Mouse (Mus musculus) cerebellum, postnatal 10 days (tissue): ENCODE measurements around the gene Tspan15.
A peak's percentile ranks its signal among the peaks of the same experiment; 100 is the strongest.

Experiments used
- DNase-seq, 2 experiments: peaks; one replicate each; pipeline ENCODE4 v3.0.0; 2021; ENCODE audit warnings: mixed read lengths in 2 of 2

Gene Tspan15

DNA sequence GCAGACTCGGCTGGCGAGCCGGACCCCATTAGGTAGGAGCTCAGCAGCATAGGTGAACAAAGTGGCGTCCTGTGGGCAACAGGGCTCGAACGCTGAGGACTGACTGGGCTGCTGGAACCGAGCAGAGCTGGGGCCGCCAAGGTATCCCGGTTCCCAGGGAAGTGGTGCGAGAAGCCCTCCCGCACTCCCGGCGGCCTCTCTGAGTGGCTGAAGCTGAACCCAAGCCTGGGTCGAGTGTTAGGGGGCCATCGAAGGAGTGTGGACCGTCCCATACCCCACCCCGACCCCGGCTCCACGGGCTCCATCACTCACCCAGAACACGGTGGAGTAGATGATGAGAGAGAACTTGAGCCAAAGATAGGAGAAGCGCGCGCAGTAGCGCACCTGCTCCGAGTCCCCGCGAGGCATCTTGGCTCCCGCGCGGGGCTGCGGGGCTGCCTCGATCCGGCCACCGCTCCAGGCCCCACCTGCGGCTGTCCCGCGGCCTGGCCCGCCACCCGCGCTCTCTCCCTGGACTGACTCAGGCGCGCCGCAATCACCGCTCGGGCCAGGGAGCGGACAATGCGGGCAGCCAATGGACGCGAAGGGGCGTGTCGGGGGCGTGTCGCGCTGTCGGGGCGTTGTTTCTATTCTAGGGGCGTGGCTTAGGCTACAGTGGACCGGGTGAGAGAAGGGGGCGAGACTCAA lies at the start of gene Tspan15:
TSS of gene Tspan15 (minus strand) at position 544 of the 687 bp plus-strand sequence.
- peak; percentile 95 to 97 for DNase-seq

DNA sequence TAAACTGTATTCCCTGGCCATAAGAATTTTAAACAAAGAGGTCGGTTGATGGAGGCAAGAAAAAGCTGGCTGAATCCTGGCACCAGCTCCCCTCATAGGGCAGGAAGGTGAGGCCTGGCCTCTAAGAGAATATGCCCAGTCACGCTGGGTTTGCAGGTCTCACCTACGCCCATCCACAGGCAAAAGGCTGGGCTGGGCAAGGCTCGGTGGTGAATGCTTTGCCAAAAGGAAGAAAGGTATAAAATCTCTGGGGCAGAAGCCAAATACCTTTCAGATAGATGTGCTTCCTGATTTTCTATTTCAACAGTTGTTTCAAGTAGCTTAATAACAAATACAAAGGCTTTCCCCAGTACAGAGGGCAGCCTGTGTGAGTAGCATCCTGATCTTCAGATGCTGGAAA lies 48.6 kb upstream of the Tspan15 start:
- DNase-seq: no peak

DNA sequence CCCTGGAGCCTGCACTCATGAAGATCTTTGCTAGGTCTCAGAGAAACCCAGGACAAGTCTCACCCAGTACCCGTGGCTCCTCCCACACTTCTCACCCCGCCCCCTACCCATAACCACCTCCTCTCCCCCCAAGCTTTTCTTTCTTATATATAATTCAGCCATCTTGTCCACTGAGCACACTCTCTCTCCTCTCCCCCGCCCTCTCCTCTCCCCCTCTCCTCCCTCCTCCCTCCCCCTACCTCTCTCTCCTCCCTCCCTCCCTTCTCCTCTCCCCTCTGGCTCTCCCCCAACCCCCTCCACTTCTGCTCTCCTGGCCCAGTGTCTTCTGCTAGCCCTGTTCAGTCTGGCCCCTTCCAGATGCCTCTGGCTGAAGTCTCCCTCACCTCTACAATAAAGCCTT lies 48.0 kb upstream of the Tspan15 start:
- peak in 1 of 2 experiments; percentile 43 for DNase-seq

DNA sequence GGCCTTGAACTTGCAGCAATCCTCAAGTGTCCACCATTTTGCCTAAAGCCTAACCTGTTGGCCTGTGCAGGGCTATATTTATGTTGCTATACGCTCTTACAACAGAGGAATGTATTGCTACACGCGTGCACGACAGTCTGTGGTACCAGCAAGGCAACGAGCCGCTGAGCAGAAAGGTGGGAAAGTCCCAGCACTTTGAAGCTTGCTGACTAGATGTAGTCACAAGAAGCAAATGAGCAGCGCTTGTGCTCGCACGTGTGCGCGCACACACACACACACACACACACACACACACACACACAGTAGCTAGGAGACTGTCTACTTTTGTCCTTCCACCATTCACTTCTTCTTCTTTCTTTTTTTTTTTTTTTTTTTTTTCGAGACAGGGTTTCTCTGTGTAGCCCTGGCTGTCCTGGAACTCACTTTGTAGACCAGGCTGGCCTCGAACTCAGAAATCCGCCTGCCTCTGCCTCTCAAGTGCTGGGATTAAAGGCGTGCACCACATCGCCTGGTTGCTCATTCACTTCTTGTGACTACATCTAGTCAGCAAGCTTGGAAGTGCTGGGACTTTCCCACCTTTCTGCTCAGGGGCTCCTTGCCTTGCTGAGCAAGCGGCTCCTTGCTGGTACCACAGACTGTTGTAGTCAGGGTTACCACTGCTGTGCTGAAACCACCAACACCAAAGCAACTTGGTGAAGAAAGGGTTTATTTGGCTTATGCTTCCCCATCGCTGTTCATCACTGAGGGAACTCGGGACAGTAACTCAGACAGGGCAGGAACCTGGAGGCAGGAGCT lies 46.6 kb upstream of the Tspan15 start:
- DNase-seq: no peak

DNA sequence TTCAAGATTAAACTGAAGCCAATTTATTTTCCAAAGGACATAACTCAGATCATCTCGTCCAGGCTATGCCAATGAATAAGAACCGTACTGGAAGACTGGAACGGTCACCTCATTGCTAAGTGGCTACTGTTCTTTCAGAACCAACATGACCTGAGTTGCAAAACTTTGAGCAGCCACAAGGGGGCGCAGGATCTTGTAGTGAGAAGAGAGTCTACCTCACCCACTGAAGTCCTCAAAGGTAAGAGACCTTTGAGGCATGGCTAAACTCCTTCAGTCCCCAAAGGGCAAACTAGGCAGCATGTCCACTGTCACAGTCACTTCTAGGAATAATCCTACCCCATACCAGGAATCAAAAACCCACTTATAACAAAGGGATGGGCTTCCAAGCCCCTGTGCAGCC lies 44.2 kb upstream of the Tspan15 start:
- DNase-seq: peak; percentile 95 to 98

DNA sequence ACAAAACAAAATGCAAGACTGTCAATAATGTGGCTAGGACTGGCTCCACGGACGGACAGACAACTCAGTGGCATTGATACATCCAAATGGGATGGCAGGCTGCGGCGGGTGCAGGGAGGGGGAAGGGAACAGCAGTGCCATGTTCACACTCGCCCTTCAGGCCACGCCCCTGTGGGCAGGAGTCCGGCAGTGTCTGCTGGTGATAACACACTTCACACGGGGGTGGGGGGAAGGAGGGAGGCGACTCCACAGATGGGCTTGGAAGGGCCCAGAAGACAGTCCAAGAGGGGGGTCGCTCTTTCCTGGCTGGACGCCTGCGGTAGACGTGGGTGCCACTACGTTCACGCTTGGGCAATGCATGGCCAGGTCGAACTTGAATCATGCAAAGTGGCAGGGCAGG lies 38.2 kb upstream of the Tspan15 start:
- DNase-seq: peak in 1 of 2 experiments; percentile 21

DNA sequence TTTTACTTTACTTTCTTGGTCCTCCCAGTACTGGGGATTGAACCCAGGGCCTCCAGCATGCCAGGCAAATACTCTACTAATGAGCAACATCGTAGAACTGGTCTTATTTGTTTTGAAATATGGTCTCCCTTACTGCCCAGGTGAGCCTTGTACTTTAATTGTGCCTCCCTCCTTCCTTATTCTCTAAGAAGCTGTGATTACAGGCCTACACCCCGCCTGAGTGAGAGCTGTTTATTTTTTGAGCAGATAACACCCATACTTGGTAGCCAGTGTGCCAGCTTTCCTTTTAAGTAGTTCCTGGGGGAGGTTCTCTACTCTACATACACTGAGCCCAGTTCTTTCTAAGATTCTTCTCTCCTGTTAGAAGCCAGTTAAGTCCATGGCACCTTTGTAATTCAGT lies 33.2 kb upstream of the Tspan15 start:
- no peak for DNase-seq

DNA sequence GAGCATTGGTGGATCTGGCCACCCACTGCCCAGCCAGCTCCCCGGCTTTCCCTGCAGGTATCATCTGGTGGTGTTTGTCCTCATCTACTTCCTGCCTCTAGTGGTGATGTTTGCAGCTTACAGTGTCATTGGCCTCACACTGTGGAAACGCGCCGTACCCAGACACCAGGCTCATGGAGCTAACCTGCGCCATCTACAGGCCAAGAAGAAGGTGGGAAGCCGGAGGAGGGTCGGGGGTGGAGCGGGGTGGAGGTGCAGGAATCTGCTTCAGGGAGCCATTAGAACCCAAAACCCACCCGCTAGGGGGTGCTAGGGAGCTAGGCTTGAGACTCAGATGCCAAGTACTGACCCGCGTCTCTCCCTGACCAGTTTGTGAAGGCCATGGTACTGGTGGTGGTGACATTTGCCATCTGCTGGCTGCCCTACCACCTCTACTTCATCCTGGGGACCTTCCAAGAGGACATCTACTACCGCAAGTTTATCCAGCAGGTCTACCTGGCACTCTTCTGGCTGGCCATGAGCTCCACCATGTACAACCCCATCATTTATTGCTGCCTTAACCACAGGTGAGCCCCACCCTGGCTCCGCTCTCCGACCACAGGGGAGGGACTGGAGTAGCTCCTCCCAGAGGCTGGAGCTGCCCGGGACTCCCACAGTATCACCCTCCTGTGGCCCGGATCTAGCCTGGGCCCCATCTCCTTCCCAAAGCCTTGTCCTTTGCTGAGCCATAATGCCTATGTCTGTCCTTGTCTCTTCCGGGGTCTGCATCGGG lies 30.2 kb upstream of the Tspan15 start:
- peak; percentile 85 to 89 for DNase-seq

DNA sequence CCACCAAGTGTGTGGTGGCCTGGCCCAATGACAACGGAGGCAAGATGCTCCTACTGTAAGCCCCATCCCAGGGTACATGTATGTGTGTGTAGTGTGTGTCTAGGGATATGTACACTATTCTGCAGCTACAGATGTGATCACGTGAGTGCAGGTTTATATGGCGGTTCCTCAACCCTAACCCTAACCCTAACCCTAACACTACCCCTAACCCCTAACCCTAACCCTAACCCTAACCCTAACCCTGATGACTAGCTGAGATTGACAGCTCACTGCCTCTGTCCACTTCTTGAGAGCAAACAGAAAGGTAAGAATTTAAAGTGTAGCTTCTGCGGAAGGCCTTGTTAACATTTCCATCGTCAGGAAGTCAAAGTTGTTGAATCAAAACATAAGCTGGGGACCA lies 27.2 kb upstream of the Tspan15 start:
- no peak for DNase-seq

DNA sequence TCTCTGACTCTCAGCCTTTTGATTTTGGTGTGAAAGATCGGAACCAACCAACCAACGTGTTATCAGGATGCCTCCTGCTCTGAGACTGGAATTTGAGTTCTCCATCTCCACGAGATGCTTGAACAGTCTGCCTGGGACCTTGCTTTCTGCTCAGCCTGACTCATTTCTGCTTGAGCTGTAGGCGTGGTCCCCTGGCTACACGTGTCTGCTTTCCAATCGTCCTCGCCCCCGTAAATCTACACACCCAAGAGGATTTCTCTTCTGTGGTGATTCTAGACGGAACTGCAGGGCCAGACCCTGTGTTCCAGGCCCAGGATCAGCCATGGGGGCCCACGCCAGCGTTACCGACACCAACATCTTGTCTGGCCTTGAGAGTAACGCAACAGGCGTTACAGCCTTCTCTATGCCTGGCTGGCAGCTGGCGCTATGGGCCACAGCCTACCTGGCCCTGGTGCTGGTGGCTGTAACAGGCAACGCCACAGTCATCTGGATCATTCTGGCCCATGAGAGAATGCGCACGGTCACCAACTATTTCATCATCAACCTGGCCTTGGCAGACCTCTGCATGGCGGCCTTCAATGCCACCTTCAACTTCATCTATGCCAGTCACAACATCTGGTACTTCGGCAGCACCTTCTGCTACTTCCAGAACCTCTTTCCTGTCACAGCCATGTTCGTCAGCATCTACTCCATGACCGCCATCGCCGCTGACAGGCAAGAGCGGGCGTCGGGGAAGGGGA lies 21.6 kb upstream of the Tspan15 start:
- no peak for DNase-seq

DNA sequence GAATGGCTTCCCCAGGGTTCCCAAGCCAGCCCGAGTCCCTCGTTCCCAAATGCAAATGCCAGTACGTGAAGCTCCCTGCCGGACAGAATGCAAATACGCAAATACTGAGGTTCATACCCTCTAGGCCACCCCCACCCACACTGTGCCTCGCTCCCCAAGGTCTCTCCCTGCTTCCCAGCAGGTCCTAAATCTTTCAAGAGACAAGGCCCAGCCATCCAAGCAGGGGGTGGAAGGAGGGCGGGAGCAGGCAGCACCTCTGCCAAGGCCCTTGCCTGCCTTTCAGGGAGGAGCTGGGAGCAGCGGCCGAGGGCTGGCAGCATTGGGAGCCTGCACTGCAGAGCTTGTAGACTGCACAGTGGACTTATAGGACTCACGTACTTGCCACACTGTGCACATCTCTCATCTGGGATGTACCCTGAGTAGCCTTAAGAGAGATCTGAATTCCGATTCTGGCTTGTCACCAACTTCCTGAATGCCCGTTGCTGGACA lies 21.0 kb upstream of the Tspan15 start, which contains the start of gene Tacr2:
TSS of gene Tacr2 (plus strand) at position 439 of the 489 bp plus-strand sequence.
- DNase-seq: no peak

DNA sequence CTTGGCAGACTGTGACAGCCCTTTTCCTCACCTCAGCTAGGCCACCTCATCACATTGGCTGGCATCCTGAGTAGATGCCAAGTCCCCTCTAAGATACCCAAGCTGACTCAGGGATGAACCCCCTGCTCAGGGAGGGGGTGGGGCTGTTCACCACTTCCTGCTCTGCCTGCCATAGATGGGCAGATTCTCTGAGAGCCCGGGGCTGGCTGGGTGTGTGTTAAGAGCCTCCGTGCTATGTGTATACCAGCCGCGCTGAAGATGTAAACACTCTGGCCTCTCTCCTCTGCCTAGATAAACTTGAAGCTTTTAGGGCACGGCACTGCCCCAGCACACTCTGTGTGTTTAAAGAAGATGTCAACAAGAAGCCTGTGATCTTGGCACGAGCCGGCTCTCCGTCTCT lies 16.8 kb upstream of the Tspan15 start:
- peak; percentile 44 to 53 for DNase-seq

DNA sequence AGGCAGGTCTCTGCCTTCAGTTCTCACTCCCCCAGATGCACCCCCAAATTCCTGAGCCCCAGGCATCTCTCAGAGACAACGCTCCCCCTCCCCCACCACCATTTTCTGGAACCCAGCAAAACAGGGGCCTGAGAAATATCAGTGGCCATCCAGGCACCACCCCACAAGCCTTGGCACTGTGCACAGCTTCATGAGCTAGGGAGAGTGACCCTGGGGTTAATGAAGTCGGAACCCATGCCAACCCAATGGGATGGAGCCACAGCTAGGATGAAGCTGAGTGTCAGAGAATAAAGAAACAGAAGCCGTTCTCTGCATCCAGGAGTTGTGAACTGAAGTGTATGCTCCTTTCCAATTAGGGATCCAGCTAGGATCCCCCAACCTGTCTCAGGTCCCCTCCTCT lies 16.1 kb upstream of the Tspan15 start:
- DNase-seq: peak; percentile 34 to 50

DNA sequence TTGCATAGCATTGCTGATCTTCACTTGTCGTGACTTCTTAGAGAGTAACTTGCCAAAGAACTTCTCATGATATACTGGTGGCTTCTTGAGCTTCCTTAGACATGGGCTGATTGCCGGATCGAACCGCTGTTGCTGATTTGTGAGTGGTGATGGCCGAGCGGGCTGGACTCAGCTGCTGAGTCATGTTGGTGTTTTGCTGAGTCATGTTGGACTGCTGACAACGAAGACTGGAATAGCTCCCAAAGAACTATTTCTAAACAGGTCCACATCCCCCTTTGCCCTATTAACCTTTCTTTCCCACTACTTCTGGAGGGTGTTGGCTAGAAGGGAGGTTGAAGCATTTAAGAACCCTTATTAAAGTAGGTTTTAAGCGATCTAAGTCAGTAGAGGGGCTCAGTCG lies 13.0 kb upstream of the Tspan15 start:
- DNase-seq: no peak

DNA sequence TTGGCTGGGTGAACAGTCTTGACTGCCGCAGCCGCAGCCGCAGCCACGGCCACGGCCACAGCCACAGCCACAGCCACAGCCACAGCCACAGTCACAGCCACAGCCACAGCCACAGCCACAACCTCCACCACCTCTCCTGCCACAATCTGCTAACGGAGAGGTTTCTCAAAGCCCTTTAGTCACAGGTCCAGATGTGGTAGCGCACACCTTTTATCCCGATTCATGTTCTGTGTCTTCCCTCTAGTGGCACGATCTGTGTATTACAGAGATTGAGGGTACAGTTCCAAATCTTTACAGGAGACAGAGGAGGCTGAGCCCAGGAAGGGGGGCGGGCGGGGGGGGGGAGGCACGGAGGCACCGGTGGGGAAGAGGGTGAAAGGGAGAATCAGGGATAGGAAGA lies 11.8 kb upstream of the Tspan15 start:
- peak; percentile 70 to 81 for DNase-seq

DNA sequence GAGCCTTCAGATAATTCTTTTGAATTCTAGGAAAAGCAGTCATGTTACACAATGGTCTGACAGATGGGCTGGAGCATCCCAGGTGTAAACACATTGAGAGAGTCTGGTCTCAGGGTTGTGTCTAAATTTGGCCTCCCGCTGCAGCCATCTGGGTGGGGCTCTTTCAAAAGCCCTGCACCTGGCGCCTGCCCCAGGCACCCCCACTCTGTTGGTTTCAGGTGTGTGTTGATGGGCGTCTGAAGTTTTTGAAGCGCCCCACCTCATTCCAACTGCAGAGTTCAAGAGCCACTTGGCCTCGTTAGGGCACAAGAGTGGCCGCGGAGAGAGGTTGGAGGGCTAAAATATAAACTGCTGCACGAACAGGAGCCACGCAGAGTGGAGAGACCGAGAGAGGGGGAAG lies 11.3 kb upstream of the Tspan15 start:
- DNase-seq: no peak

DNA sequence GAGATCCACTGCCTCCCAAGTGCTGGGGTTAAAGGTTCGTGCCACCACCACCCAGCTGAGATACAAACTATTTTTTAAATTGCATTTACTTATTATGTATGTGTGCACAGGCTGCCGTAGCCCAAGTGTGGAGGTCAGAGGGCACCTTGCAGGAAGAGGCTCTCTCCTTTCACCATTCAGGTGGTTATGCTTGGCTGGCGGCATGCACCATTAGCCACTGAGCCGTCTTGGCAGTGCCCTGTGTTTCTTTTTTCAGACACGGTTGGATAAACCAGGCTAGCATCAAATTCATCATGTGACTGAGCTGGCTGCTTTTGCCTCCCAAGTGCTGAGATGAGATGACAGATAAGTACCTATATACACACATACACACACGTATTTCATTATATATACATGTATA lies 8.2 kb upstream of the Tspan15 start:
- DNase-seq: peak; percentile 68

DNA sequence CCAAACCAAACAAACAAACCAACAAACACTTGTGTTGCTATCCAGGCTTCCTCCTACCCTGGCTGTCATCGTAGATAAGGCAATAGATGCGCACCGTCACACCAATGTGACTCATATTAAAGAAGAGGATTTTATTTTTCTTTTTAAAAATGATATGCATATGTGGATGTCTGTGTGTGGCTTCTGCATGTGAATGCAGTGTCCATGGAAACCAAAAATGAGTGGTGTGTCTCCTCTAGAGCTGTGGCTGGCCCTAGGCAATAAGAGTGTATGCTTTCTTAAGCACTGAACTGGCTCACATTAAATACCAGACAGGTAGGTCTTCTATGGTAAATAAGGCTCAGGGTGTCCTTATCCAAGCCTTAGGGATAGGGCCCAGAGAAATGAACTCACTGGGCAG lies 7.6 kb upstream of the Tspan15 start:
- no peak for DNase-seq

DNA sequence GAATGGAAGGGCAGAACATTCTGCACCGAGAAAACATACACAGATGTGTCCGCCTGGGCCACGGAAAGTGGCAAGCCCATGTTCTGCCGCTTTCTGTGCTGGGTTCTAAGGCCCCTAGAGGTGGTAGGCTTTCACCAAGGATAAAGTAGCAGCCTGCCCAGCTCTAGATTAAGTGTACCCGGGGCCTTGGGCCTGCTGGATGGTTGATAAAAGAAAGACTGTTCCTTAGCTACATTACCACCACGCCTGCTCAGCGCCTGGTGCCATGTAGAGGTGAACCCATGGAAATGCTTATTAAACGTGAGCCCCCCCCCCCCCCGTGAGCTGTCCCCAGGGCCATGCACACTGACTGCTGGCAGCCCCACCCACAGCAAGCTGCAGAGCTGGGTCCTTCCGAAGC lies 6.2 kb upstream of the Tspan15 start:
- DNase-seq: no peak

DNA sequence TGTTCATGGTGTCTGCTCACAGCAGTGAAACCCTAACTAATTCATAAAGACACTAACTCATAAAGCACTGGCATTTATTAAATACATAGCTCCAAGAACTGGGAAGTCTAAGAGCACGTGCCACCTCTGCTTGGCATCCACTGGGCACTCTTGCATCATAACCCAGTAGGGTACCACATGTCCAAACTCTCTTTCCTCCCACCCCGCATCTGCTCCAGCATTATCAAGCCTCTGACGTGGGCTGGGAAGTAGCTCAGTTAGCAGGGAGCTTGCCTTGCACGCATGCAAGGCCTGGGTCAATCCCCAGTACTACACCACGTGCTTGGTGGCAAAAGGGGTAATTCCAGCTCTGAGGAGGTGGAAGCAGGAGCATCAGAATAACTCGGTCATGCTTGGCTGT lies 5.1 kb upstream of the Tspan15 start:
- no peak for DNase-seq

DNA sequence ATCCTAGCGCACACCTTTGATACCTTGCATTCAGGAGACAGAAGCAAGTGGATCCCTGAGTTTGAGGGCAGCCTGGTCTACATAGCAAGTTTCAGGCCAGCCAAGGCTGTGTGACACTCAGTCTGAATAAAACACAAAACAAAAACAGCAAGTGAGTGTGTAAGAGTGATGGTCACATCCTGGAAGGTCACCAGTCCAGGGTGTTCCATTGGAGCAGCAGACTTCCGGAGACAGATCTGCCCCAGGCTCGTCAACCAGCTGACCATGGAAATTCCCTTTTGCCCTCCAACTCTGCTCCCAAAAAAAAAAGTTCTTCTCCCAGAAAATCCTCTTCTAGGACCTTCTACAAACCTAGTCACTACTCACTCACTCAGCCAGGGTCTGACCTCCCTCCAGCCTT lies 760 bp upstream of the Tspan15 start:
- no peak for DNase-seq

DNA sequence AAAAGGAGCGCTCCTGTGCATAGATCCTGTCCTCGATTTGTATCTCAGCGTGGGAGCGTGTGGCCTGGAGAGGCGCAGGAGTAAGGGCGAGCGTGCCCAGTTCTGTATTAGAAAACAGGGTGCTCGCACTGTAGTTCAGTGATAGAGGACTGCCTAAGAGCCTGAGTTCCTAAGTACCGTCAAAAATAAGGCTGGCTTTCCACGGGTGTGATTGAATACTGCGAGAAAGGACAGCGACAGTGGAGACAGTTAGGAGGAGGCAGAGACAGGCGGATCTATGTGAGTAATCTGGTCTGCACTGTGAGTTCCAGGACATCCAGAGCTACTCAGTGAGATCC lies 313 bp upstream of the Tspan15 start:
- DNase-seq: no peak

DNA sequence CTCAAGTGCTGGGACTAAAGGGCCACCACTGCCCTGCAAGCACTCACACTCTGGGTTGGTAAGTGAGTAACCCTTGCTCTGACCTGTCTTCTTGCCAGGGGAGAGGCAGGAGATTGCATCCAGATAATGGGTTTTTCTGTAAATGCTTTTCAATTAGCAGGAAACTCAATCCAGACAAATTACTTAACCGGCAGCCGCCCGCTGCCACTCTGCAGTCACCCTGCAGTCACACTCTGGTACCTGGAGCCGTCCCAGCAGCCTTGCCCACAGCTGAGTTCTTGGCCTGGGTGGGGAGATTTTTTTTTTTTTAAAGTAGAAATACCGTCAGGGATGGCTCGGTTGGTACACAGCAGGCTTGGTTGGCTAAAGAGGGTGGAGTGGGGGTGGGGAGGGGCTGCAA lies 2.9 kb downstream of the Tspan15 start:
- DNase-seq: peak in 1 of 2 experiments; percentile 62
